Mouse (Mus musculus): ENCODE results near the gene Fbxl17. TPM values are rescaled to one million over a fixed set of nuclear protein-coding genes. Genes with fewer than 3 reads are reported as not detected.
A peak's percentile ranks its signal among the peaks of the same experiment; 100 is the strongest.

Gene Fbxl17
- polyA plus RNA-seq, 1 experiment from 2014 or later: 4.4 TPM

GRCm38 (mm10) chr17:63301822-63302393, 197.9 kb downstream of the Fbxl17 start:
- WGBS: 79% methylated on average over 12 of the region's 12 CpGs
- DNase-seq (ENCODE audit: low spot score): no peak
- H3K27ac ChIP-seq: no peak overlapping the region
- H3K4me1 ChIP-seq: peaks cover 20% of the 10 kb centered on the region
- H3K36me3 ChIP-seq: no peaks in the 10 kb centered on the region
- H3K27me3 ChIP-seq (ENCODE audit: low read depth, poor library complexity, severe bottlenecking): no peaks in the 10 kb centered on the region
- H3K9me3 ChIP-seq (replicated peaks): no peaks in the 10 kb centered on the region
- no peak overlapping the region for H3K4me3 ChIP-seq

DNA sequence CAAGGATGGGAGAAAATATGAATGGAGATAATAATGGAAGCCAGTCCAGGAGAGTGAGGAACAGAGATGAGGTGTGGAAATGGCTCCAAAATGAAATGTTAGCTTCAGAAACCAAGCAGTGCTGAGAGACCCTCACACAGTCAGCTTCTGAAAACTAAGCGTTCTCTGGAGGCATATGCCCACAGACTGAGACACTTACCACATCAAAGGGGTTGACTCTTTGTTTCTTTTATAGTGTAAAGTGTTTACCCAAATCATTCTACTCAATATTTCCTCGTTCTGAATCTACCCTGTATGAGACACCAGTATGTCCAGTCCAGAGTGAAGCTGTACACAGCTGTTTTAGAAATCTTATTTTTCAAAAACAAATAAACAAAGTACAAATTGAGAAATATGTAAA, 204.3 kb downstream of the Fbxl17 start:
- H3K4me1 ChIP-seq: peaks cover 9% of the 10 kb centered on the region
- H3K4me3 ChIP-seq: no peak overlapping the region
- no peak for DNase-seq (ENCODE audit: low spot score)
- H3K9me3 ChIP-seq (replicated peaks): no peaks in the 10 kb centered on the region
- H3K27me3 ChIP-seq (ENCODE audit: low read depth, poor library complexity, severe bottlenecking): no peaks in the 10 kb centered on the region
- 63% methylated on average over 2 of the region's 2 CpGs for WGBS
- no peaks in the 10 kb centered on the region for H3K36me3 ChIP-seq
- H3K27ac ChIP-seq: peak overlapping the region; percentile 51

DNA sequence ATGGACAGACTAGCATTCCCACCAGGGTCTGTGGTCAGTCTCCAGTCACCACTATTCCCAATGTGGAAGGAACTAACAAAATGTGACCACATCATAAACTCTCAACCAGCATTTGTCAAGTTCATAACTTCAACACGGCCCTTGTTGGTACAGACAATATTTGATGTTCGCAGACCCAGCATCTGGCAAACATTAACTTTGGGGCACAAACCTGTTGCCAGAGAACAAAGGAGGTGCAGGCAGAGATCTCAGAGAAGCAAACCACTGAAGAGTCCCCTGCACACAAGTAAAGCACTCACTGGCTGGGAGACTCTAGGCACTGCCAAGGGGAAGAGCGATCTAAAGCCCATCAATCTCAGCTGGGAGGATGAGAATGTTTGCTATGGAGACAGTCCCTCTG, 204.9 kb downstream of the Fbxl17 start:
- H3K36me3 ChIP-seq: no peaks in the 10 kb centered on the region
- DNase-seq (ENCODE audit: low spot score): peak; percentile 42
- H3K4me1 ChIP-seq: peaks cover 9% of the 10 kb centered on the region
- no peaks in the 10 kb centered on the region for H3K27me3 ChIP-seq (ENCODE audit: low read depth, poor library complexity, severe bottlenecking)
- H3K27ac ChIP-seq: peak overlapping the region; percentile 51
- 46% methylated on average over 3 of the region's 3 CpGs for WGBS
- no peaks in the 10 kb centered on the region for H3K9me3 ChIP-seq (replicated peaks)
- no peak overlapping the region for H3K4me3 ChIP-seq

DNA sequence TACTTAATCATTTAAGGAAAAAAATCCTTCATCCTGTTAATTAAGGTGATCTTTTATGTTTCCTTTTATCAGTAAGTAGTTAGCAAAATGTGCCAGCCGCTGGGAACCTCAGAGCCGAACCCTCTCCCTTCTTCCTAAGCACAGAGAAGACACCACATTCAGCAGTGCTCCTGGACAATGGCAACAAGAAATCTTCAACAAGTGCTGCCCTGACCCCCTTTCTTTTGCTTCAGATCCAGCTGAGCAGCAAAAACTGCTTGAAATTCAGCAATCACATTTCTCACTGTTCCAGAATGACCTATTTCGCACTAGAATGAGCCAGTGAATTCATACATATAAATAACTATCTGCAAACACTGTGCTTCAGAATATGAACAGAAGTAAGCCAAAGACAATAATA, 205.8 kb downstream of the Fbxl17 start:
- Histone ChIP-seq H3K4me1 (peaks cover 9% of the 10 kb centered on the region), H3K27ac (no peak overlapping the region), H3K36me3 (no peaks in the 10 kb centered on the region), H3K27me3 (ENCODE audit: low read depth, poor library complexity, severe bottlenecking) (no peaks in the 10 kb centered on the region), H3K4me3 (no peak overlapping the region), H3K9me3 (replicated peaks) (no peaks in the 10 kb centered on the region)
- DNase-seq (ENCODE audit: low spot score): no peak
- 81% methylated on average over 3 of the region's 3 CpGs for WGBS

DNA sequence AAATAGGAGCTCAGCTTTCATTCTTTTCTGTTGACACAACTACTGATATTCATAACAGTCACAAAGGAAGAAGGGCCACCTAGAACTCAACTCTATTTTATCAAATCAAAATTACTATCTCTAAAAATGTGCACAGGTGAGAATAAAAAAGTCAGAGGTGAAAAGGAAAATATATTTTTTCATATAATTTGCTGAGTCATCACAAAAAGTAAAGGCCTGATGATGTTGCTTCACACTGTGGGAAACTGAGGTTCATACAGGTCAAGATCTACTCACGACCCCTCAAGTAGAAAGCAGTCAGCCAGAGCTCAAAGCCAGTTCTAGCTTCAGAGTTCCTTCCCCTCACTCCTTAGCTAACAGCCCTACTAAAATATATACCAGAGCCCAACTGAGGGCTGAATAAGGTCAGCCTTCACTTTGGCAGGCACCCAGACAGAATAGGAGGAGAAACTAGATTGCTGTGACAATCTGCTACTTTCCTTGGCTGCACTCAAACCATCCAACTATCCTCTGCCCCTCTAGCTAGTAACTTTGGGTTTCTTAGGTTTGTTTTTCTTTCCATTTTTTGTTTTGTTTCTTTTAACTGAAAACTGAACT, 210.4 kb downstream of the Fbxl17 start:
- no peak overlapping the region for H3K27ac ChIP-seq
- no peaks in the 10 kb centered on the region for H3K9me3 ChIP-seq (replicated peaks)
- WGBS: 90% methylated on average over 1 of the region's 1 CpGs
- no peak overlapping the region for H3K4me3 ChIP-seq
- H3K36me3 ChIP-seq: no peaks in the 10 kb centered on the region
- DNase-seq (ENCODE audit: low spot score): no peak
- H3K4me1 ChIP-seq: no peaks in the 10 kb centered on the region
- no peaks in the 10 kb centered on the region for H3K27me3 ChIP-seq (ENCODE audit: low read depth, poor library complexity, severe bottlenecking)

DNA sequence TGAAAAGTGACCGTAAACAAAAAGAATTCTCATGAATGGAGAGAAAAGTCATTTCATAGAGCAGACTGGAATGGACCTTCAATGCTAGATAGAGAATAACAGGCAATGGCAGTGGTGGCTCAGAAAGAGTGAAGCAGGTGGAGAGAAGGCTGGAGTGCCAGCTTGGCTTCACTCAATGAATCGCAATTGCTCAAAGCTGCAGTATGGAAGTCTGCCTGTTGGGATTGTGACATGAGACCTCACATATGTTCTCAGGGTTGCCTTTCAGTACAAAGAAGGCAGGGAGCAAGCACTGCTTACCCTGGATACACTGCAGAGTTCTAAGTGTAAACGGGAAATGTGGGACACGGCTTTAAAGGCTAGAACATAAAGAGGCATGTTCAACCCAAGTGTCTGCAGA, 211.0 kb downstream of the Fbxl17 start:
- no peaks in the 10 kb centered on the region for H3K27me3 ChIP-seq (ENCODE audit: low read depth, poor library complexity, severe bottlenecking)
- WGBS: 93% methylated on average over 4 of the region's 4 CpGs
- DNase-seq (ENCODE audit: low spot score): no peak
- no peak overlapping the region for H3K4me3 ChIP-seq
- H3K4me1 ChIP-seq: no peaks in the 10 kb centered on the region
- no peaks in the 10 kb centered on the region for H3K36me3 ChIP-seq
- H3K9me3 ChIP-seq (replicated peaks): no peaks in the 10 kb centered on the region
- H3K27ac ChIP-seq: no peak overlapping the region

DNA sequence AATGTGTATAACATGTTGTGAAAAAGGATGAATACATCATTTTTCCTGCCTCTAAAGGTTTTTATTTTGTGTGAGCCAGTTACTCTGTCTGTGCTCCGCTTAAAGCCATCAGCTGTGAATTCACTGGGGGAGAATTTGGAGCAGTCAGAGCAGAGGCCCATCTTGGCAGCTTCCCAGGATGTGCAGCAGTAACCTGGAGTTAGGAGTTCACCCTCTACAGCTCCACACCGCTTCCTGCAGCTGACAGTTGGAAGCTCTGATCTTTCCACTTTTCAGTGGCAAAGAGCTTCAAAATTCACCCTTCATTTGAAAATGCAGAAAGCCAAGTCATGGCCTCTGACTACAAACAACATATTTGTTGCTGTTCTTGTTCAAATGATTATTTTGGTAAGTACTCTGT, 212.4 kb downstream of the Fbxl17 start:
- Histone ChIP-seq H3K4me1 (no peaks in the 10 kb centered on the region), H3K9me3 (replicated peaks) (no peaks in the 10 kb centered on the region), H3K4me3 (no peak overlapping the region), H3K27me3 (ENCODE audit: low read depth, poor library complexity, severe bottlenecking) (no peaks in the 10 kb centered on the region), H3K27ac (no peak overlapping the region), H3K36me3 (no peaks in the 10 kb centered on the region)
- 75% methylated on average over 2 of the region's 2 CpGs for WGBS
- no peak for DNase-seq (ENCODE audit: low spot score)

DNA sequence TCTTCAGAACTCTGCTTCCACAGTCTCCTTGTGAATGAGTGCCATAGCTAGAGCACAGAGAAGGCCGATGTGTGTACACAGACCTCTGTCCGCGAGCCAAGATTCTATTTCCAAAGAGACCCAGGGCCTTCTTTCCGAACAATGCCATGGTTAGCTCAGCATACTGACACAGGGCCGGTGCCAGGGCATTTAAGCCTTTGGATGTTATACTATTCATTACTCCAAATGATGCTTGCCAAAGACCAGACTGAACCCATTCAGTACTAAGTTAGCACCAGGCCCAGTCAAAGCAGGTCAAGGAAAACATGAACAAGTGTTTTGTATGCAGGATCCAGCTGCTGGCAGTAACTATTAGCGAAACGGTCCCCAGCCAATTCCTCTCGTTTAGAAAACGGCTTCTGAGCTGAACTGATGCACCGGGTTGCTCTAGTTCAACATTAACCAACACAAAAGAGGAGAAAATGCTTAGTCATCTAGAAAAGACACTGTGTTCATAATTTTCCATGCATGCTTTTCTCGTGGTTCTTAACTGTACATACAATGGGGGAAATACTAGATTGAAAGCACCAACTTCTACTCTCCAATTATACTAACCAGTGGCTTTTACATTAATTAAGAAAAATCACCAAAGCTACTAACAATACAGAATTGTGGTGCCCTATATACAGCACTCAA, 214.4 kb downstream of the Fbxl17 start:
- 88% methylated on average over 11 of the region's 11 CpGs for WGBS
- no peak overlapping the region for H3K4me3 ChIP-seq
- H3K36me3 ChIP-seq: no peaks in the 10 kb centered on the region
- no peaks in the 10 kb centered on the region for H3K27me3 ChIP-seq (ENCODE audit: low read depth, poor library complexity, severe bottlenecking)
- no peak overlapping the region for H3K27ac ChIP-seq
- 0 out of 2 replicates have a peak, but pooled peaks cover 2% of the 10 kb centered on the region for H3K4me1 ChIP-seq
- DNase-seq (ENCODE audit: low spot score): no peak
- H3K9me3 ChIP-seq (replicated peaks): no peaks in the 10 kb centered on the region

GRCm38 (mm10) chr17:63284074-63284473, 215.7 kb downstream of the Fbxl17 start:
- 84% methylated on average over 4 of the region's 4 CpGs for WGBS
- Histone ChIP-seq H3K4me3 (no peak overlapping the region), H3K36me3 (no peaks in the 10 kb centered on the region), H3K27ac (no peak overlapping the region), H3K27me3 (ENCODE audit: low read depth, poor library complexity, severe bottlenecking) (no peaks in the 10 kb centered on the region), H3K9me3 (replicated peaks) (no peaks in the 10 kb centered on the region), H3K4me1 (peaks cover 12% of the 10 kb centered on the region)
- DNase-seq (ENCODE audit: low spot score): no peak

DNA sequence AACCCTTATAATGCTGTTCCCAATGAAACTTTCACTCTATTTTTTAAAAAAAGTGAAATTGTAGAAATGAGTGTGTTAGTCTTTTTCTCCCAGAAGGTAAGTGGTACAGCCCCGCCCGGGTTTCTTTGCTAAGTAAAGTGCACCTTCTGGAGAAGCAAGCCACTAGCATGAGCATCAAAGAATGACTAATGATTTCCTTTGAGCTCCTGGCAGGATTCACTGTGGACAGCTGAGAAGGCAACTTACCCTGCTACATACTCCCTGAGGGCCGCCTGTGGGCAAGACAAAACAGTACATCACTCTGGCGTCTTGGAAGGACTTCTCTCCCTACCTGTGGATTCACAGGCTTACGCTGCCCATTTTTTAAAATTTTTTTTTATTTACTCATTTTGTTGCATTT, 217.8 kb downstream of the Fbxl17 start:
- no peak overlapping the region for H3K4me3 ChIP-seq
- WGBS: 63% methylated on average over 5 of the region's 5 CpGs

GRCm38 (mm10) chr17:63280990-63281389, 218.8 kb downstream of the Fbxl17 start:
- Histone ChIP-seq H3K9me3 (replicated peaks) (no peaks in the 10 kb centered on the region), H3K27me3 (ENCODE audit: low read depth, poor library complexity, severe bottlenecking) (no peaks in the 10 kb centered on the region), H3K4me3 (no peak overlapping the region), H3K27ac (no peak overlapping the region), H3K4me1 (peaks cover 16% of the 10 kb centered on the region), H3K36me3 (no peaks in the 10 kb centered on the region)
- WGBS: 80% methylated on average over 2 of the region's 2 CpGs
- DNase-seq (ENCODE audit: low spot score): no peak

More for the DNA sequence above, 217.8 kb downstream of the Fbxl17 start:
- Histone ChIP-seq H3K9me3 (replicated peaks) (no peaks in the 10 kb centered on the region), H3K27me3 (ENCODE audit: low read depth, poor library complexity, severe bottlenecking) (no peaks in the 10 kb centered on the region), H3K4me1 (peaks cover 16% of the 10 kb centered on the region), H3K36me3 (no peaks in the 10 kb centered on the region), H3K27ac (no peak overlapping the region)
- no peak for DNase-seq (ENCODE audit: low spot score)

- Histone ChIP-seq H3K27me3 (ENCODE audit: low read depth, poor library complexity, severe bottlenecking) (no peaks in the 10 kb centered on the region), H3K4me1 (peaks cover 16% of the 10 kb centered on the region), H3K36me3 (no peaks in the 10 kb centered on the region), H3K9me3 (replicated peaks) (no peaks in the 10 kb centered on the region), H3K27ac (peak overlapping the region; percentile 57; the same call in 1 of the 2 replicates), H3K4me3 (no peak overlapping the region)
- WGBS: 51% methylated on average over 4 of the region's 4 CpGs
- no peak for DNase-seq (ENCODE audit: low spot score)
These were observed 220.7 kb downstream of the Fbxl17 start for GRCm38 (mm10) chr17:63279144-63279543.

DNA sequence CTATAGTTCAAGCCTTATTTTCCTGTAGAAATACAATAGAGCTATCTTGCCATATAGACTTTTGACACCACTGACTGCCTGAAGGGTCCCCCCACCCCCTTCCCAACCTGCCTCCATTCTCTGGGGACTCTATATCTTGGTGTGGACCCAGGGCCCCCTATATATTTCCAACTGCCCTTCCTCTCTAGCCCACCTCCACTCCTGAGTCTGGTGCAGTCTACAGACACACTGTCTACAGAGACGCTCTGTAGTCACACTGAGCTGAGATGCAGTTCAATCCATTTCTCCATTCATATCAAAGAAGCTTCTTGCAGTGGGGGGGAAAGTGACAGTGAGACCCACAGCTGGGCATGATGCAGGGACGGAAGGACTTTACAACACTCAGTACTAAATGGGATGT, 226.5 kb downstream of the Fbxl17 start:
- 79% methylated on average over 2 of the region's 2 CpGs for WGBS
- DNase-seq (ENCODE audit: low spot score): no peak
- Histone ChIP-seq H3K9me3 (replicated peaks) (no peaks in the 10 kb centered on the region), H3K27me3 (ENCODE audit: low read depth, poor library complexity, severe bottlenecking) (no peaks in the 10 kb centered on the region), H3K36me3 (no peaks in the 10 kb centered on the region), H3K27ac (no peak overlapping the region), H3K4me3 (no peak overlapping the region), H3K4me1 (peaks cover 21% of the 10 kb centered on the region)
